Mouse (Mus musculus) embryo, embryonic 11 days (tissue): ENCODE results near the gene Papss1.
A peak's percentile ranks its signal among the peaks of the same experiment; 100 is the strongest.

Experiments used
- DNase-seq: peaks from one replicate; pipeline ENCODE4 v3.0.0-alpha.2; 2015

The Papss1 gene

GRCm38 (mm10) chr3:131637008-131637407, 72.4 kb downstream of the Papss1 start:
- DNase-seq: no peak

GRCm38 (mm10) chr3:131637664-131638063, 73.1 kb downstream of the Papss1 start:
- DNase-seq: peak; percentile 61

- no peak for DNase-seq
Measured at GRCm38 (mm10) chr3:131638216-131638615, 73.6 kb downstream of the Papss1 start.

- DNase-seq: no peak
Measured at GRCm38 (mm10) chr3:131642681-131643292, 78.2 kb downstream of the Papss1 start.

- no peak for DNase-seq
Measured at GRCm38 (mm10) chr3:131645203-131645602, 80.6 kb downstream of the Papss1 start.

- DNase-seq: no peak
Measured at GRCm38 (mm10) chr3:131654366-131654765, 89.8 kb downstream of the Papss1 start.

- DNase-seq: no peak
Measured at GRCm38 (mm10) chr3:131656032-131656431, 91.5 kb downstream of the Papss1 start.

GRCm38 (mm10) chr3:131660126-131660525, 95.6 kb downstream of the Papss1 start:
- no peak for DNase-seq

GRCm38 (mm10) chr3:131660629-131661028, 96.1 kb downstream of the Papss1 start:
- no peak for DNase-seq

- DNase-seq: no peak
Measured at GRCm38 (mm10) chr3:131662589-131663148, 98.1 kb downstream of the Papss1 start.

- no peak for DNase-seq
Measured at GRCm38 (mm10) chr3:131669910-131670309, 105.3 kb downstream of the Papss1 start.

GRCm38 (mm10) chr3:131686106-131686505, 121.5 kb downstream of the Papss1 start:
- DNase-seq: peak; percentile 11

- no peak for DNase-seq
Measured at GRCm38 (mm10) chr3:131689949-131690348, 125.4 kb downstream of the Papss1 start.

GRCm38 (mm10) chr3:131690543-131690942, 126.0 kb downstream of the Papss1 start:
- no peak for DNase-seq

GRCm38 (mm10) chr3:131691202-131691601, 126.6 kb downstream of the Papss1 start:
- DNase-seq: no peak
